Mouse (Mus musculus) monocyte, adult 5-6 weeks (primary cell): ENCODE results near the gene Trappc2. TPM values are rescaled to one million over a fixed set of nuclear protein-coding genes. Genes with fewer than 3 reads are reported as not detected.
A peak's percentile ranks its signal among the peaks of the same experiment; 100 is the strongest.

Experiments
- ATAC-seq: fragments of 153-309, 156-312 bp; replicated peaks from 2 replicates; pipeline ENCODE4 v1.8.0; 2017; ENCODE audit warnings: mild to moderate bottlenecking; ENCODE audit not compliant: low TSS enrichment, insufficient number of reproducible peaks, severe bottlenecking, poor library complexity, low FRiP score
- total RNA-seq: library from RNA; stranded (forward); fragments of 200-1000, 200-491, 200-594 nt; gene quantifications from 3 replicates; pipeline ENCODE4 v1.2.3, GENCODE M21; 2017

The Trappc2 gene
- total RNA-seq, result 11.4 to 20.1 TPM (median 15.0 TPM) in 3 replicates

- ATAC-seq, result no peak
Observed at GRCm38 (mm10) chrX:166440036-166440615, at the start of gene Trappc2. Gene Trappc2 (plus strand): TSS chrX:166440574.

GRCm38 (mm10) chrX:166393753-166394152, 46.6 kb upstream of the Trappc2 start:
- no peak for ATAC-seq

DNA sequence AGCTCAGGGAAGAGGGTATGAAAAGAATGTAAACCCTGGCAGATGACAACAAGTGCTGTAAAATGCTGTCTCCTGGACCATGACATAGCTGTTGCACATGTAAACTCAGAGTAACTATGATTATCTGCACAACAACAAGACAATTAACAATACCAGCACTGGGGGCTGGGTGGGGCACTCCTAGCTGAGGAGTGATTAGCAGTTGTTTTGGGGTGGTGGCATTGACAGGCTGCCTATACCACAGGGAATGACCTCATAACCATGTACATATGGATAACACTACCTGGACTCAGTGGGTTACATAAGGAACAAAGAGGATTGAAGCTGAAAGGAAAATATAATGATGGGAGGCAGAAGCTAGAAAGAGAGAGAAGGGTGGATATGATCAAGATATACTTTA, 32.5 kb upstream of the Trappc2 start:
- ATAC-seq, result no peak

- ATAC-seq, result no peak
Observed at GRCm38 (mm10) chrX:166416196-166416595, 24.2 kb upstream of the Trappc2 start.

DNA sequence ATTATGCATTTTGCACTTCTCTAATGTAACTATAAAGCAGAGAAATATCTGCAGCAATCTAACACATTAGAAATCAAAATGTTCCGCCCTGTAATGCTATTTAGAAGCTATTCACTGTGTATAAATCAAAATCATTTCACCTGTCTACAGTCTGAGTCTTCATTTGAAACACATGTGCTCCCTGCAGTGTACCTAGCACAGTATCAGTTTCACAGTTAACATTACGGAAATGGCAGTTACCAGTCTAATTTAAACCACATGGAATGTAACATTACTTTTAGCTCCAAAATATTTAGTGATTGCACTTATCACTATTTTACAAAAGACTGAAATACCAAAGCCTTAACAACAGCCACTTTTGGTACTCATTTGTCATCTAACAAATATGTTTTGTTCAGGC, 5.6 kb upstream of the Trappc2 start:
- no peak for ATAC-seq

- peak; percentile 96 for ATAC-seq
Observed at GRCm38 (mm10) chrX:166440616-166441063, 266 bp downstream of the Trappc2 start, which contains the start of gene Ofd1. Gene Ofd1 (minus strand): TSS chrX:166440704.

- ATAC-seq, result no peak
Observed at GRCm38 (mm10) chrX:166444552-166444951, 4.2 kb downstream of the Trappc2 start.

DNA sequence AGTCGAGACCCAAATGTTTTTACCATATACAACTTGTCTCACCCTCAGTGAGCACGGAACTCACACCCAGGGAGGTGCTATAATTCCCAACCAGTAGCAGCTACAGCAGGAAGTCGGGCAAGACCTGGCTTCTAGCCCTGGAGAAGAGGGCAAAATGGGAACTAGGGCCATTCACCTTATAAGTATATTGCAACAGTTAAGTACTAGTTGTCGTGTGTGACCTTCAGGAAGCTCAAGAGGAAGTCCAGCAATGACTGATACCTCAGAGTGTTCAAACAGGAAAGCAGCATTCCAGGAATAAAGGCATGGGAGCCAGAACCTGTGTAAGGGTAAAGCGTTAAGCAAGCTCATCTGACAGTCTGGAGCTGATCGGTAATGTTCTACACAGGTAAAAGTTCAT, 13.2 kb downstream of the Trappc2 start:
- no peak for ATAC-seq

GRCm38 (mm10) chrX:166454331-166454730, 14.0 kb downstream of the Trappc2 start:
- no peak for ATAC-seq

GRCm38 (mm10) chrX:166455525-166455924, 15.2 kb downstream of the Trappc2 start:
- ATAC-seq, result no peak

DNA sequence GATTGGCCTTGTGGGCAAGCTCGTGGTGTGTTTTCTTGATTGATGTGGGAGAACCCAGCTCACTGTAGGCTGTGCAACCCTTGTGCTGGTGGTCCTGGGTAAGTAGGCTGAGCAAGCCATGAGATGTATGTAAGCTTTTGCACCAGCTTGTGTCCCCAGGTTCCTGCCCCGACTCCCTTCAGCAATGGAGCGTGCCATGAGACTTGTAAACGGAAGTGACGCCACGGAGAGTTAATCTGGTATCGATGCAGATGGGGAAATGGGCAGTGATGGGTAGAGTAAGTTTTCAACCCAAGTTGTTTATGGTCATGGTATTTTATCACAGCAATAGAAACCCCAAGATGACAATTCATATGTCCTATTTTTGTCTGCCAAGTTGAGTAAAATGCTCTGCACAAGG, 27.9 kb downstream of the Trappc2 start:
- no peak for ATAC-seq

- no peak for ATAC-seq
Observed at GRCm38 (mm10) chrX:166472612-166473011, 32.2 kb downstream of the Trappc2 start.

DNA sequence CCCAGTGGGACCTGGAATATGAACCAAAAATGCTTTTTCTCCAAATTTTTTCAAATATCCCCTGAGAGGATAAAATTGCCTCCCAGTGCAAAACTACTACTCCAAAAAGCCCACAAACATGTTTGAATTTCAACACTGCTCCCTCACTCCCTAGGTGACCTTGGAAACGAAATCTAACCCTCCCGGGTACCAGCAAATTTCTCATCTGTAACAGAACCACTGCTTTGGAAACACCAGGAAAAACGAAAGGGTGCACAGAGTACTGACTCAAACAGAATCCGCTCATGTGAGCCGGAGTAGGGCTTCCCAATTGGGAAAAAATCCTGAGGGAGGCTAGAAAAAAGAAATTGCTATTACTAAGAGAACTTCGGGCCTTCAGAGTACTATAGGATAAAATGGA, 37.0 kb downstream of the Trappc2 start:
- no peak for ATAC-seq

DNA sequence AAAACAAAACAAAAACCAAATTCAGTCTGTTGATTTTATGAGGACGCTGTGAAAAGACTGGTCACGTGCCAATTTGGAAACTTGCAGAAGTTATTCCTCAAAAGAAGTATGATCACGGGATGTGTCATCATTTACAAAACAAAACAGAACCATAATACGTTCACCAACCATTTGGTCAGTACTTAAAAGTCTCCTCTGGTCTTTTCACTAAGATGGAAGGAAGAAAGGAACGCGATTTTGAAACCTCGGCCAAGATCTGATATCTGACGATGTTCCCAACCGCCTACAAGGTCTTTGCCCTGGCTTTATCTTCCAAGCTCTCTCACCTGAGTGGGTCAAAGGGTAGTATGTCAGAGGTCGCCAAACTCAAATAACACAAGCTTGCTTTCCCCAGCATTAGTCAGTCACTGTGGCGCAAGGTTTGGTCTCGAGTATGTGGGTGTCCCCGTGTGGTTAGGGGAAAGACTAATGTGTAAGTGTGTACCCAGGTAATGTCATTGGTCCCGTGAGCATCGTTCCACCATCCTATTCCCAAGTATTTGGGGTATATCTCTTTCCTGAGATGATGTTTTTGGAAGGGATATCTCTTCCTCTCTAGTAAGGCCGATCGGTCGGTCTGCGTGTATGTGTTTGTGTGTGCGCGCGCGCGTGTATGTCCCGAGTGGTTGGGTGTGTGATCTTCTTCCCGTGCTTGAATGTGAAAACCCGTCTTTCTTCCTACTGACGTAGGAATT, 38.4 kb downstream of the Trappc2 start:
- ATAC-seq, result peak; percentile 23

DNA sequence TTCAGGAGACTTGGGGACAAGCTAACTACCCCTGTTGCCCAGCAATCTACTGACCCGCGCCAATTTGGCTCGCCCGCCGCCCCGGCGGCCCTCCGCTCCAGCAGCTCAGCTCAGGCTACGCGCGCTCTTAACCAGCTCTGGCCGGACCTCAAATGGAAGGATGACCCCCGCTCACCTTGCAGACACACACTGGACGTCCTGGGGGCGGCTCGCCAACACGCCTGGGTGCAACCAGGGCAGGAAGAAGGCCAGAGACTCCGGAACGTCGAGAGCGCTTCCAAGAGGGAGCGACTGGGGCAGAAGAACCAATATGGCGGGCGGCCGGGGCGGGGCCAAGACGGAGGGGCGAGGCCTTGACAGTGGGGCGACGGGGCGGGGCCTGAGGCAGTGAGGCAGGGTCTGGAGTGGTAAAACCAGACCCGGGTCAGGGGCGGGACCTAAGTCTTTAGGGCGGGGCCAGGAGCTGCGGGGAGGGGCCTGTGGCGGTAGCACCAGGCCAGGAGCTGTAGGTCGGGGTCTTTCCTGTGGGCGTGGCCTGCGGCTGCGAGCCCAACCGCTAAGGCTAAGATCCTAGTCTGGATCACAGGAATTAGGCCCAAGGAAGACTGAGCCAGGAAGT, 39.1 kb downstream of the Trappc2 start, which contains the start of gene Rab9:
Gene Rab9 (minus strand): TSS at position 503 of the 619 bp plus-strand sequence.
- ATAC-seq, result peak; percentile 97

DNA sequence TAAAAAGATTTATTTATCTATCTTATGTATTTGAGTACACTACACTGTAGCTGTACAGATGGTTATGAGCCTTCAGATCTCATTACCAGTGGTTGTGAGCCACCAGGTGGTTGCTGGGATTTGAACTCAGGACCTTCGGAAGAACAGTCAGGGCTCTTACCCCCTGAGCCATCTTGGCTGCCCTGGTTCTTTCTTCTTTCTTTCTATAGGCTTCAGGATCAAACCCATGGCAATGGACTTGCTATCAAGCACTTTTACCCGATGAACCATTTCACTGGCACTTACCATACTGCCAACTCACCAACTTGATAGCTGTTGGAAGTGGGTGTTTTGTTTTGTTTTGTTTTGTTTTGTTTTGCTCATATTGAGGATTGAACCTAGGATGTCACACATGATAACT, 54.7 kb downstream of the Trappc2 start:
- ATAC-seq, result no peak

GRCm38 (mm10) chrX:166497771-166498170, 57.4 kb downstream of the Trappc2 start:
- ATAC-seq, result no peak

GRCm38 (mm10) chrX:166499496-166500190, 59.3 kb downstream of the Trappc2 start:
- no peak for ATAC-seq
